Mouse (Mus musculus) ES-E14 (cell line): Measurements from ENCODE around the gene Grid2.

ENCODE experiments used
- CHD2 ChIP-seq: IDR thresholded peaks from 2 replicates; pipeline ENCODE4 v1.6.1; 2014; ENCODE audit warnings: mild to moderate bottlenecking, low read depth, low read length, inconsistent platforms
- HCFC1 ChIP-seq: IDR thresholded peaks from 2 replicates; pipeline ENCODE4 v1.6.1; 2012; ENCODE audit warnings: low read length, inconsistent platforms, borderline replicate concordance; ENCODE audit not compliant: insufficient read depth

- TF ChIP-seq HCFC1 (no peak), CHD2 (no peak)
These were observed 125.5 kb downstream of the Grid2 start for GRCm38 (mm10) chr6:63381061-63381611.
